Mouse (Mus musculus) embryo, embryonic 11.5 days (tissue): ENCODE measurements around the gene Olfr380.

ENCODE experiments used
- DNase-seq: peaks from one replicate; pipeline ENCODE4 v3.0.0-alpha.2; 2012; ENCODE audit warnings: low read depth, low spot score

The Olfr380 gene

DNA sequence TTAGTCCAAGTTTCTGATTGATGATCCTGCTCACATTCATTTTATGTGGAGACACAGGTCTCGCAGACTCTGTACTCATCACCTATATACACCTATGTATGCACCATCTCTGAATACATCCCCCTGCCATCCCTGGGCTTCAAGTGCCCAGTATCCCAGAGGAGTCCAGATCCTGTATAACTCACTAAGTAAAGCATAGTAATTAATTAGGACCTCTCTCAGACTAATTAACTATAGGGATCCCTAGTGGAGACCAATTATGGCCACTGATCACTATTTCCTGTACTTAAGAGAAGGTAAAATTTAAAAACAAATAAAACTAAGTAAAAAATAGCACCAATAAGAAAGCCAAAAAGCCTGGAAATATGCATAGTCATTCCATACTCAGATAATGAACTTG lies at the start of gene Olfr380:
Gene Olfr380, minus strand, starts transcription at position 101 of the 400 bp plus-strand sequence.
- no peak for DNase-seq

DNA sequence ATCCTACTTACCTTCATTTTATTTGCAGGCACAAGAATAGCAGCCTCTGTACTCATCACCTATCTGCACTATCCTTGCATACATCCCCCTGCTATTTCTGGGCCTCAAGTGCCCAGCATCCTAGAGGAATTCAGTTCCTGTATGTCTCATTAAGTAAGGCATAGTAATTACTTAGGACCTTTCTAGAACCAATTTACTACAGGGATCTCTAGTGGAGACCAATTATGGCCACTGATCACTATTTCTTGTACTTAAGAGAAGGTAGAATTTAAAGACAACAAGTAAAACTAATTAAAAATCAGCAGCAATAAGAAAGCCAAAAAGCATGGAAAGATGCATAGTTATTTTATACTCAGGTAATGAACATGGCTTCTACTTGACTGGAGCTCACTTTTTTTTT lies 34.2 kb upstream of the Olfr380 start, which contains the start of gene Olfr381:
Gene Olfr381, minus strand, starts transcription at position 101 of the 400 bp plus-strand sequence.
- no peak for DNase-seq

DNA sequence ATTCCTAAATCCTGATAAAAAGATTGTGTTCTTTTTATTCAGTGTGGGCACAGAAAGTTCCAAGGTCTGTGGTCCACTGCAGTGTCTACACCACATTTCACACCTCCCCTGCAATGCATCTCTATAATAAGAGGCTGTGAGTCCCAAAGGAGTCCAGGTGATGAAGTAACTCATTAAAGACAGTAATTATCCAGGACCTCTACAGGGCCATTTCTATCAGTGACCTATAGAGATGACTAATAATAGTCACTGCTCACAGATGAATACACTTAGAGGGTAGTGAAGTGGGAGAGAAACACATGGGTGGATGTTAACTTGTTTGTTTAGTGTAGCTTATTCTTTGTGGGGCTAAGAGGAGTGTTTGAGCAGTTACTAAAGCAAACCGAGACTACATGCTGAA lies 28.9 kb downstream of the Olfr380 start, which contains the start of gene Olfr378:
Gene Olfr378, minus strand, starts transcription at position 101 of the 400 bp plus-strand sequence.
- DNase-seq = no peak
